Mouse (Mus musculus) T-helper 1 cell (primary cell): ENCODE measurements at regions not wholly inside any gene's neighbourhood (a gene's known extent, or its start where the extent isn't known, plus 50 kb on each side); places are given as distances from the start of the nearest gene placed in this dataset.

Experiments
- in situ Hi-C: fragments of 300-600 bp; cut with MboI, MseI; formaldehyde crosslinking; loops from one replicate; pipeline ENCODE4 v1.15.1; 2025; ENCODE audit warnings: high pct_unique_total_duplicates

- in situ Hi-C loops, result loop anchor here (5.0 kb wide), 1 partner anchor 104 kb away; no protein-coding TSS in a partner anchor
Measured at GRCm38 (mm10) chr1:164631679-164632078, 164.8 kb upstream of the Dpt start.

GRCm38 (mm10) chr1:164628840-164629239, 167.6 kb upstream of the Dpt start:
- in situ Hi-C loops, result no loop called here

- in situ Hi-C loops, result no loop called here
Measured at GRCm38 (mm10) chr1:164622946-164623345, 164.8 kb upstream of the Atp1b1 start.

- in situ Hi-C loops, result no loop called here
Measured at GRCm38 (mm10) chr1:164622417-164622816, 164.3 kb upstream of the Atp1b1 start.

- in situ Hi-C loops, result no loop called here
Measured at GRCm38 (mm10) chr1:164620129-164620528, 162.0 kb upstream of the Atp1b1 start.

- in situ Hi-C loops, result no loop called here
Measured at GRCm38 (mm10) chr1:164617871-164618270, 159.7 kb upstream of the Atp1b1 start.

- in situ Hi-C loops, result no loop called here
Measured at GRCm38 (mm10) chr1:164607061-164607460, 148.9 kb upstream of the Atp1b1 start.

GRCm38 (mm10) chr1:164606141-164606754, 148.1 kb upstream of the Atp1b1 start:
- in situ Hi-C loops, result no loop called here

GRCm38 (mm10) chr1:164603433-164603832, 145.3 kb upstream of the Atp1b1 start:
- in situ Hi-C loops, result no loop called here

GRCm38 (mm10) chr1:164602568-164602967, 144.4 kb upstream of the Atp1b1 start:
- in situ Hi-C loops, result no loop called here

GRCm38 (mm10) chr1:164590205-164590613, 132.1 kb upstream of the Atp1b1 start:
- in situ Hi-C loops, result no loop called here

- in situ Hi-C loops, result no loop called here
Measured at GRCm38 (mm10) chr1:164586066-164586989, 128.2 kb upstream of the Atp1b1 start.

- in situ Hi-C loops, result no loop called here
Measured at GRCm38 (mm10) chr1:164576856-164577489, 118.8 kb upstream of the Atp1b1 start.

- in situ Hi-C loops, result no loop called here
Measured at GRCm38 (mm10) chr1:164573639-164574038, 115.5 kb upstream of the Atp1b1 start.

- in situ Hi-C loops, result no loop called here
Measured at GRCm38 (mm10) chr1:164572183-164572582, 114.0 kb upstream of the Atp1b1 start.

GRCm38 (mm10) chr1:164571496-164572078, 113.4 kb upstream of the Atp1b1 start:
- in situ Hi-C loops, result no loop called here

GRCm38 (mm10) chr1:164564847-164565246, 106.7 kb upstream of the Atp1b1 start:
- in situ Hi-C loops, result no loop called here

GRCm38 (mm10) chr1:164559546-164560228, 101.5 kb upstream of the Atp1b1 start:
- in situ Hi-C loops, result no loop called here

GRCm38 (mm10) chr1:164552658-164553057, 94.5 kb upstream of the Atp1b1 start:
- in situ Hi-C loops, result no loop called here

- in situ Hi-C loops, result no loop called here
Measured at GRCm38 (mm10) chr1:164551019-164551418, 92.9 kb upstream of the Atp1b1 start.

- in situ Hi-C loops, result no loop called here
Measured at GRCm38 (mm10) chr1:164550596-164550995, 92.4 kb upstream of the Atp1b1 start.
